Mouse (Mus musculus) lung, adult 2 months (tissue): ENCODE data around the gene Retsat.

Source experiments
- CTCF ChIP-seq: fragments of 200-500 bp; IDR thresholded peaks from 2 replicates; pipeline ENCODE4 v1.5.1; 2011; ENCODE audit warnings: mild to moderate bottlenecking, low read length, control low read depth; ENCODE audit not compliant: insufficient read depth
- POLR2A ChIP-seq: fragments of 200-500 bp; IDR thresholded peaks from 2 replicates; pipeline ENCODE4 v1.6.1; 2011; ENCODE audit warnings: low read depth, mild to moderate bottlenecking, control low read depth, low read length, borderline replicate concordance; ENCODE audit errors: extremely low read depth

DNA sequence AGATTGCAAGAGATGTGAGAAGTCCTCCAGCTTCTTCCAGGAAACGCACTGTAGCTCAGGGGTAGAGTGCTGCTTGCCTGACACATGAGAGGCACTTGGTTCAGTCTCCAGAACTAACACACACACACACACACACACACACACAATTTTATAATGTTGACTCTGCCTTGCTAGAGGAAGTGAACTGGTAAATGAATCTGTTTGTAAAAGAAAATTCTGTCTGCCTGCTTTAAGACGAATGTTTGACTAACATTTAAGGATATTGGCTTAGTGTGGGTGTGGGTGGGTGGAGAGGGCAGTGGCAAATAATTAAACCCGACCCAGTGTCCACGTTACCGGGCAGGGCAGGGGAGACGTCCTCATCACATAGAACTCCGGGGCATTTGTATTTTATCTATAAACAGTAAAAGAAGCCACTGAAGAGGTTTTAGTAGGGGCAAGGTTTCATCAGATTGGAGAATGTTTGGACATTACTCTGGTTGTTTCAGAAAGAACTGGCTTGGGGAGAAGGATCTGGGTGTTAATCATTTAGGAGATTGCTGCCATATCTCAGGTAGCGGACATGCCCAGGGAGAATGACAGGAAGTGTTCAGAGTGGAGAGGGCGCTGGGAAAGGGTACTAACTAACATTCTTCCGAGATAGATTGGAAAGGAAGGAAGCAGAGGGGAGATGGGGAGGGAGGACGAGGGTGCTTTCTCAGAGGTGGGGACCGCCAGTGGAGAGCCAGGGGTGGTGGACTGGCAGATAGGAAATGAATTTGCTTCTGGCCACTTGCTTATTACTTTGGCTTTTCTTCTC lies 21.7 kb downstream of the Retsat start:
- no peak for TF ChIP-seq CTCF
- TF ChIP-seq POLR2A: no peak
